Comparison of ENCODE assay signal across 20 mouse cellular contexts in genomic region chr9:116342009-116342408, GRCm38 (mm10).
DNase-seq lines count a peak whose midpoint lies in the region; ATAC-seq and TF ChIP-seq lines count a peak whose summit lies in the region.
"Had no signal": no experiment of that assay in that cellular context is flagged by ENCODE, and none has a peak within 500 bp of the region (broad histone marks: within the 10 kb centered on the region; RNA-seq: fewer than 3 reads in every experiment).

No protein-coding gene starts in this region.

- intact Hi-C loops in gastrocnemius, adult 2 months (cut with DNase I), result no loop called here
- intact Hi-C loops in gastrocnemius, postnatal 36 days (cut with DNase I), result no loop called here

- H3K4me3 ChIP-seq in gastrocnemius, adult 2 months, result no peak overlapping the region
- H3K4me3 ChIP-seq in lung, embryonic 15.5 days, result no peak overlapping the region
- H3K4me3 ChIP-seq in midbrain, embryonic 15.5 days, result no peak overlapping the region
- H3K4me3 ChIP-seq: embryonic facial prominence, embryonic 15.5 days; heart, embryonic 13.5 days; hindbrain, embryonic 12.5 days had no signal

- no peaks in the 10 kb centered on the region for H3K27me3 ChIP-seq in lung, embryonic 15.5 days
- H3K27me3 ChIP-seq in midbrain, embryonic 15.5 days (replicated peaks), result no peaks in the 10 kb centered on the region
- H3K27me3 ChIP-seq: embryonic facial prominence, embryonic 15.5 days; hindbrain, embryonic 12.5 days; Patski had no signal

- DNase-seq in gastrocnemius, adult 2 months, result no peak
- DNase-seq in gastrocnemius, postnatal 36 days, result no peak
- no peak for DNase-seq in lung, postnatal 10 days
- peak; percentile 46 for DNase-seq in ZHBTc4 (ENCODE audit: low read depth, low spot score)
- no peak for DNase-seq in ovary, postnatal 36 days (ENCODE audit: low spot score)
- DNase-seq: adrenal gland, postnatal 10 days; cerebellum, adult 11 months; cerebellum, adult 8-10 months; embryo, embryonic 11 days; gastrocnemius, postnatal 14 days; heart, postnatal 4 days had no signal

- no peak for TF ChIP-seq CTCF in gastrocnemius, adult 2 months (IDR thresholded peaks at IDR 0.05)

- H3K36me3 ChIP-seq in lung, embryonic 15.5 days, result no peaks in the 10 kb centered on the region
- no peaks in the 10 kb centered on the region for H3K36me3 ChIP-seq in midbrain, embryonic 15.5 days (replicated peaks)
- H3K36me3 ChIP-seq: embryonic facial prominence, embryonic 15.5 days; heart, embryonic 13.5 days; hindbrain, embryonic 12.5 days had no signal

- WGBS in lung, embryonic 15.5 days, result 73% methylated on average over 4 of the region's 4 CpGs
- WGBS in midbrain, embryonic 15.5 days, result 71% methylated on average over 4 of the region's 4 CpGs

- H3K9me3 ChIP-seq in lung, embryonic 15.5 days, result no peaks in the 10 kb centered on the region
- no peaks in the 10 kb centered on the region; the same call in 1 of the 2 replicates for H3K9me3 ChIP-seq in midbrain, embryonic 15.5 days
- H3K9me3 ChIP-seq: embryonic facial prominence, embryonic 15.5 days; heart, embryonic 13.5 days; hindbrain, embryonic 12.5 days had no signal

- peak overlapping the region; percentile 46 for H3K27ac ChIP-seq in gastrocnemius, adult 2 months
- peak overlapping the region; percentile 27; the same call in 1 of the 2 replicates for H3K27ac ChIP-seq in lung, embryonic 15.5 days
- no peak overlapping the region for H3K27ac ChIP-seq in midbrain, embryonic 15.5 days
- H3K27ac ChIP-seq: embryonic facial prominence, embryonic 15.5 days; heart, embryonic 13.5 days; hindbrain, embryonic 12.5 days had no signal

- H3K9ac ChIP-seq in lung, embryonic 15.5 days, result no peak overlapping the region
- H3K9ac ChIP-seq in midbrain, embryonic 15.5 days, result no peak overlapping the region
- H3K9ac ChIP-seq: embryonic facial prominence, embryonic 15.5 days; heart, embryonic 13.5 days; hindbrain, embryonic 12.5 days had no signal

- no peak overlapping the region for H3K4me2 ChIP-seq in lung, embryonic 15.5 days
- no peak overlapping the region for H3K4me2 ChIP-seq in midbrain, embryonic 15.5 days
- H3K4me2 ChIP-seq: embryonic facial prominence, embryonic 15.5 days; heart, embryonic 13.5 days; hindbrain, embryonic 12.5 days had no signal

- no peak for ATAC-seq in lung, embryonic 15.5 days (ENCODE audit: borderline replicate concordance, extremely low read depth, low FRiP score, low TSS enrichment)
- no peak for ATAC-seq in midbrain, embryonic 15.5 days (replicated peaks)
- ATAC-seq: forebrain, embryonic 16.5 days; hindbrain, embryonic 16.5 days; inflammation-experienced regulatory T-cells, adult 6 months; Patski had no signal

- H3K4me1 ChIP-seq in lung, embryonic 15.5 days, result peaks cover 13% of the 10 kb centered on the region
- H3K4me1 ChIP-seq in midbrain, embryonic 15.5 days, result no peaks in the 10 kb centered on the region
- H3K4me1 ChIP-seq: embryonic facial prominence, embryonic 15.5 days; heart, embryonic 13.5 days; hindbrain, embryonic 12.5 days had no signal
